Mouse (Mus musculus) gonadal fat pad, adult 2 months (tissue): ENCODE data around the gene Tns2. TPM values are rescaled to one million over a fixed set of nuclear protein-coding genes. Genes with fewer than 3 reads are reported as not detected.
"Not testable (repeated sequence)": the region's sequence is repeated elsewhere in the genome, so short reads cannot be mapped to it uniquely, and the experiment has no call there.

Source experiments
- DNase-seq: peaks from one replicate; pipeline ENCODE4 v3.0.0-alpha.2; 2012; ENCODE audit warnings: low read depth
- polyA plus RNA-seq: library from polyadenylated mRNA; depleted of rRNA; stranded (reverse); fragments of >200 nt; gene quantifications from 2 replicates; pipeline ENCODE4 v1.2.3, GENCODE M21; 2012; rRNA removed

The Tns2 gene
- 92.6 and 151 TPM in 2 replicates for polyA plus RNA-seq

DNA sequence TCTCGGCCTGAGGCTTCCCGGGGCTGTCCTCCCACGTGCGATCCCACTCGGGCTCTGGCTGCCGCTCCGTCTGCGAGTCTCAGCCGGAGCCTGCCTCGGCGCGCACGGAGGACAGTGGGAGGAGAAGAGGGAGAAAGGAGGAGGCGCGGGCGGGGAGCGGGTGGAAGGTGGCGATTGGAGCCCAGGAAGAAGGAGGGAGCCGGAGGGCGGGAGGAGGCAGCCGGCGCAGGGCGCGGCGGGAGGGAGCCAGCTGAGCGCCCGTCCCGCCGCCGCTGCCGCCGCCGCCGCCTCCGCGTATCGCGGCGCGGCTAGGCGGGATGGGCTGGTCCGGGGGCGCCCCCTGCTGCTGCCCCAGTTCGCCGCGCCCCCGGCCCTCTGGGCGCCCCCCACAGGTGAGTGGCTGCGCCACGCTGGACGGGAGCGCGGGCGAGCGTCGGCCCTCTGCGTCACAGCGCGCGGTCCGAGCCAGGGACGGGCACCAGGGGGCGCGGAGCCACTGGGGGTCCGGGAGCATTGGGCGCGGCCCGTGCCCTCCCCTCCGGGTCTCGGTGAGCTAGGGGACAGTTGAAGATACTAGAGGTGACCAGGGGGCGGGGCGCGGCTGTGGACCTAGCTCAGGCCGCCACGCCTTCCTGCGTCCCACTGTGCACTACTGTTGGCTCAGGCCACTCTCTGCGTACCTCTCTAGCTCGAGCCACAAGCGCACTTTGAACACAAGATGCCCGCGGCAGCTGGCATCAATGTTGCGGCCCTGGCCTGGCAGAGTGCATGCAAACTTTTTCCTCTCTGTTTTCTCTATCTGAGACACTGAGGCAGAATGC is at the start of gene Tns2:
Gene Tns2, plus strand, starts transcription at position 253 of the 821 bp plus-strand sequence.
- no peak for DNase-seq

DNA sequence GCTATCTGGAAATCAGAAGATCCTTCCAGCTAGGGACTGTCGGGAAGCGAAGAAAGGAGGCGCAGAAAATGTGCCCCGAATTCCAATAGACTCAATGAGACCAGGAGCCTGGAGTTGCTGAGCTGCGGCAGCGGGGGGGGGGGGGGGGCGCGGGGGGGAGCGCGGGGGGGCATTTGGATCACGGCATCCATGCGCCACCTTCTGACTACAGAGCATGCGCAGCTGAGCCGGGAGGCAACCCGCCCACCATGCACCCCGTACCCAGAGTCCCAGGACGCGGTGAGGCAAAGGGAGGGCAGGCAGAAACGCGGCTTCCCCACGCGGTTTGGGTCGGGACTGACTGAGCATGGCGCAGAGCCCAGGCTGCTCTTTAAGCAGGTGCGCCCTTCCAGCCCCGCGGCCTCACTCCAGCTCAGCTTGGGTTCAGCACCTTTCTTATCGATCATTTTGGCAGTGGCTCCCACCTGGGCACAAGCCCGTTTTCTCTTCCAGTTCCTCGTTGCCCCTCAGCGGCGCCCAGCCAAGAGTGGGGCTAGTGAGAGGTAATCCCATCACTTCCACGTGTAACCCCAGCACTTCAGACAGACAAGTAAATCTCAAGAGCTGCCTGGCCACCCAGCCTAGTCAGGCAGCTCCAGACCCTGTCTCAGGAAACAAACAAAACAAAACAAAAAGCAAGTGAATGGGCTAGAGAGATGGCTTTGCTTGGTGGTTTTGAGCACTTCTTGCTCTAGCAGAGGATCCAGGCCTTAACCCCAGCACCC is 48.1 kb upstream of the Tns2 start:
- no peak for DNase-seq

DNA sequence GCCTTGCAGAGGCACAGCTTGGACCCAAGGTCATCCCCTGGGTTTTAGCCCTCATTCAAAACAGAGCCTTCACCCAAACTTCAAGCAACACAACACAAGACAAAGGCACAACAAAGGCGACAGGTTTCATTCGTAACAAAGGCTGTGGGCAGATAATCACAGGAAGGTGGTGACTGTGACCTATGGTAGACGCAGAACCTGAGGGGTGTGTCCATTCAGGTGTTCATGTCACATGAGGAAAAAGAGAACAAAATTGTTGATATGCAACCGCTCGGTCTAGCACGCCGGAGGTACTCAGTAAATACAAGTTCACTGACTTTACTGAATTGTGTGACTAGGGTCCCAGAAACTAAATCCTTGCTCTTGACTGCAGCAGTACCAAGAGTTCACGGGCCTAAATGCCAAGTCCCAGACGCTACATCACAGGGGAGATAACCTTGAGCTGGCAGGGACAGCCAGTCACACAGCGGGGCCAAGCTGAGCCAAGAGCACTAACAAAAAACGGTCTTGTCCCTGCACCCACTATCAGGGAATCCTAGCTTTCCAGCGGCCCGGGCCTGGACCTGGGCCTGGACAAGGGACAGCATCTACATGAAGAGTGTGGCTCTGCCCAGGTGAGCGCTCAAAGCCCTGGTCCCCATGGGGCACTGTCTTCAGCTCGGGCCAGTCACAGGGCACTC is 43.6 kb upstream of the Tns2 start:
- DNase-seq: no peak

DNA sequence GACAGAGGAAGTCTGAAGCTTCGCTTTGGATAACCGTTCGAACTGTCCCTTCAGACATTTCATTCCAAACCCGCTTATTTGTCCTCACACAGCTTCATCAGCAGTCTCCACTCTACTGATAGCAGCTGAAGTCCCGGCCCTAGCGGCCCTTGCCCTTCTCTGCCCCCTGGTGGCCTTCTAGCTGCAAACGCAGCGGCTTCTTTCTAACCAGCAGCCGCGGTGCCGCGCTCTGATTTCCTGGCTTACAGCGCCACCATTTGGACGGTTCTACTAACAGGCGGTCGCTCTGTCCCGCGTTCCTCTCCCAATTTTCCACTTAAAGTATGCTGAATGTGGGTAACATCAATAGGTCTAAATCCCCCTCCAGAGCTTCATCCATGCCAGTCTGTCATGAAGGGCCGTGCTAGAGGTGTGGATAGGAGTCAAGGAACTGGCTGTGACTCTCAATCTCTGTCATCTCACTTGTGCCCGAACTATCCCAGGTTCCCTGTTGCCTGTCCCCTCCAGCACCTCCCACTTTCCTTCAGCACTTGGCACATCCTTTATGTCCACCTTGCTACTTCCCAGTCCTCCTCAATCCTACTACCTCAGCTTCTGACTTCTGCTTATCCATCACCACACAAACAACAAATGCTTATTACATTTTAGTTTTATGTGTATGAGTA is 34.4 kb upstream of the Tns2 start:
- no peak for DNase-seq

DNA sequence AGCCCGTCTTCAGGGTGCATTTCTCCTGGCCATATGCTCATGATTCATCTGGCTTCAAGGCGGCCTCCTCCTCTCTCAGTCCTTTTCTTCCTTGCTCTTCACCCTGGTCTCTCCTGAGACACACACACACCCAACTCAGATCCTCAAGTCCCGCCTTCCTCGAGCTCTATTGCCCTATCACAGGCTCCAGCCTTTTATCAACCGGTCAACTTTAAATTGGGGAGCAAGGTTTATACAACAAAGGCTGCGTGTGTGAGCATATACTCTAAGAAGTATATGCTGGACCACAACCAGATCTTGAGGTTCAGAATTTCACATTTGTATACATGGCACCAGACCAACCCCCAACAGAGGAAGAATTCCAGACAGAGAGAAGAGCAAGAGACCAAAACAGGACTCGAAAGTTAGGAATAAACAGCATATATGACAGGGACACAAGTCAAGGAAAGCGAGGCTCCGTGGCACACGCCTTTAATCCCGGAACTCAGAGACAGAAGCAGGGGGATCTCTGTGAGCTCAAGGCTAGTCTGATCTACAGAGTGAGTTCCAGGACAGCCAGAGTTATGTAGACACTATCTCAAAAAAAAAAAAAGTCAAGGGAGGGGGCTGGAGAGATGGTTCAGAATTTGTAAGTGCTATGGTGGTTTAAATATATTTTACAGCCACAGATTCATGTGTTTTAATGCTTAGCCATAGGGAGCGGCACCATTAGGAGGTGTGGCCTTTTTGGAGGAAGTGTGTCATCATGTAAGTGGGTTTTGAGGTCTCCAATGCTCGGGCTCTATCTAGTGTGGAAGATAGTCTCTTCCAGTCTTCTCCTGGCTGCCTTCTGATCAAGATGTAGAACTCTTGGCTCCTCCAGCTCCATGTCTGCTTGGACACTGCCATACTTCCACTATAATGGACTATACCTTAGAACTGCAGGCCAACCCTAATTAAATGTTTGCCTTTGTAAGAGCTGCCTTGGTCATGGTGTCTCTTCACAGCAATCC is 29.4 kb upstream of the Tns2 start:
- no peak for DNase-seq

DNA sequence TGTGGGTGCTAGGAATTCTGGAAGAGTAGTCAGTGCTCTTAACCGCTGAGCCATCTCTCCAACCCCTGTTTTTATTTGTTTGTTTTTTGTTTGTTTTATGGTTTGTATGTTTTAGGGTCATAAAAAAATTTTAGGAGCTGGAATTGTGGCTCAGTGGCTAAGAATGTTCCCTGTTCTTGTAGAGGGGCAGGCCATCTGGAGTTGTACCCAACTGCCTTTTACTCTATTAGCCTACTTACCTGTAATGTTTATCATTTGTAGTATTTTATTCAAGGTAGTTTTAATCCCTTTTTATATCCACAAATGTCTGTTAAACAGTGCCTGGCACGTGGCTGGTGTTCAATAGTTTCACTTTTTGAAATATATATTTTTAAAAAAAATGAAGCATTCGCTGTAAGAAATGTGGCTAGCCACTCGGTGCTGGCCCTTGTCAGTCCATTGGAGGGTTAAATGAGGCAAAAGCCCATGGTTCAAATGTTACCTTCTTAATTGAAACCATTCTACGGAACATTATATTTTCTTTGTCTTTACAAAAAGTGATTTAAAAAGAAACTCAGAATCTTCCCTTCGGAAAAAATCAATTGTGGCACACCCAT is 27.2 kb upstream of the Tns2 start:
- DNase-seq: no peak

DNA sequence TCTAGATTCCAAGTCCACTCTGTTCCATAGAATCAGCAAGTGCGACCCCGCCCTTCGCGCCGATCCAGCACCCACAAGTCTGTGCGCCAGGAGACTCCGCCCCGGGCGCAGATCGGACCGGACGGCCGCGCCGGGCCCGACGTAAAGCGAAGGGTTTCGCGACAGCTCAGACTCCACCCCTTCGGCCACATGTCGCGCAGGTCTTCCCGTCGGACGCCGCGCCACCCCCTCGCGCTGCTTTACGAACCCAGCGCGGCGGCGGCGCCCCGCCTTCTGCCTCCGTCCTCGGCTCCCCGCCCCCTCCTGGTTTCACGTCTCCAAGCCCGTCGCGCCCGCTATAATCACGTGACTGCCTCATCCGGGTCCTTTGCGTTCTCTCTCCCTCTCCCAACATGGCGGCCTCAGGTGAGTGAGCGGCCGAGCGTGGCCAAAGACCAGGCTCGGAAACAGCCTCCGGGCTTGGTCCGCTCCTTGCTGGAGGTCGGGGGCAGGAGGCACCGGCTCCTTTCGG is 26.6 kb upstream of the Tns2 start, which contains the start of gene Eif4b:
Gene Eif4b, plus strand, starts transcription at position 215 of the 511 bp plus-strand sequence.
- peak; percentile 70 for DNase-seq

DNA sequence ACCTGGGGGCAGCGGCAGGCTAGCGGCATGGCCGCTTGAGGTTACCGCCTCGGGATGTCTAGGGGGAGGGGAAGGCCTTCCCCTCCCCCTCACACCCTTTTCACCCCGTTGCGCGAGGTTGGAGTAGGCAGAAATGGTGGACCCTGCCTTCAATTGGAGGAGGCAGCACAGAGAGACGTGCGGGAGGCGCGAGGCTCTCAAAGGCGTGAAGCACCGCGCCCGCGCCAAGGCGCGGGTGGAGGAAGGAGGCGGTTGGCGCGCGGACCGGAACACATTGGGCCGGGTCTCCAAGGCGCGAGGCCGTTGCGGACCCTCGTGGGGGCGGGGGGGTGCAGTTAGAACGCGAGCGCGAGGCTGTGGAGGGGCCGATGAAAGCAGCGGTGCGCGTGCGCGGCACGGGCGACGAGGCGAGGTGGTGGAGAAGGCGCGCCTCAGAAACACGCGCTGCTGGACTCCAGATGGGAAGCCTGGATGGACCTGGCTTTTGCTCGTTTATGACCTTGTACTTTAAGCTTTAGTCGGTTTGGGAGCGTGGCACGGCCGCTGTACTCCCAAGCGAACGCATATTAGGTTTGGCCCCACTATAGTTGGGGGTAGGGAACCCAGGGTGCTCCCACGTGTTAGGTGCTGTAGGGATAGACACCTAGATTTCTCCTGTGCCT is 26.0 kb upstream of the Tns2 start:
- no peak for DNase-seq

DNA sequence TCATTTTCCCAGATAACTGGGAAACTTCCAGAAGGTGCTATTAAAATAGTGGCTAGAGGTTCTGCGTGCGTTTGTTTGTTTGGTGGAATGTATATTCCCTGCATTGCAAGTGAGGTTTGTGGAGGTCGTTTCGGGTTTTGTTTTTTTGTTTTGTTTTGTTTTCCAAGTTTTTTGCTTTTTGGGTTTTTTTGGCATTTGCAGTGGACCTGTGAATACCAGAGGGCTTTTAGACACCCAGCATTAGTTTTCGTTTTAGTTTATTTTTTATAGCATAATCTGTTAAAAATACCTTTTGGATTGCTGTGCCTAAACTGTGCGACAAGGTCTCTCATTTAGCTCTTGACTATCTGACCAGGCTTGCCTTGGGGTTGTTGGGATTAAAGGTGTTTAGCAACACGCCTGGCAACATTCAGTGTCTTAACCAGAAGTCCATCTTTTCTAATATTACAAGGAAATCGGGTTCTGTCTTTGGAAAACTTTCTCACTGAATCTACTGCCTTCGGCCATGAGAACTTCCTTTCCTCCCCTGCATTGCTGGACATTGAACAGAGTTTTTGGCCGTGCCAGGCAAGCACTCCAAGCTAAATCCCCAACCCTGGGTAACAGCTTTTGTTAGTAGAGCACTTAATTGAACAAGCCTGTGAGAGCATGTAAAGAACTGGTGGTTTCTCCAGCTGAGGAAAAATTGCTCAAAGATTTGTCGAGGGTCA is 25.2 kb upstream of the Tns2 start:
- DNase-seq: peak; percentile 56

DNA sequence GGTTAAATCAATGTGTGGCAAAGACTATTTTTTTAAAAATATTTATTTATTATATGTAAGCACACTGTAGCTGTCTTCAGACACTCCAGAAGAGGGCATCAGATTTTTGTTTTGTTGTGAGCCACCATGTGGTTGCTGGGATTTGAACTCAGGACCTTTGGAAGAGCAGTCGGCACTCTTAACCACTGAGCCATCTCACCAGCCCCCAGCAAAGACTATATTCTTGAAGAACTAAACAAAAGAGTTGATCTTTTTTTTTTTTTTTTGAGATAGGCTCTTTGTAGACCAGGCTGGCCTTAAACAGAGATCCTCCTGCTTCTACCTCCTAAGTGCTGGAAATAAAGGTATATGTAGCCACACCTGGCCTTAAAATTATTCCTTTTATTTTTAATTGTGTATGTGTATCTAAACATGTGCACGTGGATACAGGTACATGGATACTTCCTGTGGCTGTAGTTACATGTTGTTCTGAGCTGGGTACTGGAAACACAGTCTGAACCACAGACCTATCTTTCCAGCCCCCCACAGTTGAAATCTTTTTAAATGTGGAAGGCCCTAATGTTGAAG is 23.0 kb upstream of the Tns2 start:
- DNase-seq: no peak

DNA sequence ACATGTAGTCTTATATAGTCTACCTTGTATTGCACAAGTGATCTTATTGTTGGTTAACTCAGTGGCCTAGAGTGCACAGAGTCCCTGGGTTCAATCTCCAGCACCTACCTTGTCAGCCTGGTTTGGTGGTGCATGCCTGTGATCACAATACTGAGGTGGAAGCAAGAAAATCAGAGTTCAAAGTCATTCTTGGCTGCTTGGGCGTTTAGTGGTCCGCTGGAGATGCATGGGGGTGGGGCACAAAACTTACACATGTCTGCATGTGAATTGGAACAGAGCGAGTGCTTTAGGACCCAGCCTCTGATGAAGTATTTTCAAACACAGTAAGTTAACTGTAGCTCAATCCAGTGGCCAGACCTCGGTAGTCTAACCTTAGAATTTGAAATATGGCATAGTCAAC is 21.0 kb upstream of the Tns2 start:
- DNase-seq: no peak

DNA sequence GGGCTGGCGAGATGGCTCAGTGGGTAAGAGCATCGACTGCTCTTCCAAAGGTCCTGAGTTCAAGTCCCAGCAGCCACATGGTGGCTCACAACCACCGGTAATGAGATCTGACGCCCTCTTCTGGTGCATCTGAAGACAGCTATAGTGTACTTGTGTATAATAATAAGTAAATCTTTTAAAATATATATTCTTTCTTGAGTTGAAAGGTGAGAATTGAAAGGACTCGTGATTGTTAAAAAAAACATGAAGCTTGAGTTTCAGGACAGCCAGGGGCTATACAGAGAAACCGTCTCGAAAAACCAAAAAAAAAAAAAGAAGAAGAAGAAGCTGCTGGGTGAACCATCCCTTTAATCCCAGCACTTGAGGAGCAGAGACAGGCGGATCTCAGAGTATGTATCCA is 20.3 kb upstream of the Tns2 start:
- not testable (repeated sequence) for DNase-seq

DNA sequence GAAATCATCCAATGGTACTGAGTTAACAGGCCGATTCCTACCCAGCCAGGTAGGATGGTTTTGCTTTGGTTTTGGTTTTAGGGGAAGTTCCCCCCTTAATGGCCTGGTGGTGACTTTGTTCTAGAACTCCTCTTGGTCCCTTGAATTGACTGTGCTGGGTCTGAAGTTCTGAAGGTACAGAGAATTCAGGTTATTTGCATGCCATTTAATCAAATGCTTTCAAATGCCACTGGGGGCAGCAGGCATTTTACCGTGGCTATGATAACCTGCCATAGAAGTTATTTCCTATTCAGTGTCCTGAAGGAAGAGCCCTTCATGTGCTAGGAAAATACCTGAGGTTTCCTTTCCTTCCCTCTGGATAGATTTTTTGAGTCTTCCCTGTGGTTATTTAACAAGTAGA is 19.8 kb upstream of the Tns2 start:
- no peak for DNase-seq

DNA sequence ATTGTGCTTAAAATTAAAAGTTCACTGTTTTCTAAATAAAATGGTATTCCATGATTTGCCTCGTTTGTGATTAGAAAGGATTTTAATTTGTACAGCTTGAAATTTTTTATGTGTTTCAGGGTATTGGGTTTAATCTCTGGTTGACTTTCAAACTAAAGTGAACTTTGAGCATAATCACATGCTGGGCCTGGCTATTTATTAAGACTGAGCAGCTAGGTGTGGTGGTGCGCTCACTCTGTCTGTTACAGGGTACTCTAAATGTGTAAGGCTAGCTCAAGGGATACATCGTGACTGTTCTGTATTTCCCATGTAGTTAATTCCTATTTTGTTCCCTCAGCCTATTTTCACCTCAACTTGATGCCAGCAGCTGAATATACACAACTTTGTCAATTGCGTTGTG is 18.1 kb upstream of the Tns2 start:
- no peak for DNase-seq

DNA sequence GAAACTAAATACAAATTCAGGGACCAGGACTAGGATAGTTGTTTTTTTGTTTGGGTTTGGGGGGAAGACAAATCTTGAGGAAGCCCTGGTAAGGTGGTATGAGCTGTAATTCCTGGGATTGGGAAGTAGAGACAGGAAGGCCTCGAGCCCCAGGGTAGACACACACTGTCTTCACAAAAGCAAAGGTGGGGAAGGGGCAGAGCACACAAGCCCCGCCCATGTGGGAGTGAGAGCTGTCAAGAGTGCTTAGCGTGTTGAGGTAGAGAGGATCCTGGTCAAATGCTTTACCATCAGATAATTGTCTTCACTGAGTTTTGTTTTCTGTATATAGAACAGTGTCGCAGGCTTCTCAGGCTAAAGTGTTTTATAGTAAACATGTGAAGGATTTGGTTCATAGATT is 17.2 kb upstream of the Tns2 start:
- no peak for DNase-seq

DNA sequence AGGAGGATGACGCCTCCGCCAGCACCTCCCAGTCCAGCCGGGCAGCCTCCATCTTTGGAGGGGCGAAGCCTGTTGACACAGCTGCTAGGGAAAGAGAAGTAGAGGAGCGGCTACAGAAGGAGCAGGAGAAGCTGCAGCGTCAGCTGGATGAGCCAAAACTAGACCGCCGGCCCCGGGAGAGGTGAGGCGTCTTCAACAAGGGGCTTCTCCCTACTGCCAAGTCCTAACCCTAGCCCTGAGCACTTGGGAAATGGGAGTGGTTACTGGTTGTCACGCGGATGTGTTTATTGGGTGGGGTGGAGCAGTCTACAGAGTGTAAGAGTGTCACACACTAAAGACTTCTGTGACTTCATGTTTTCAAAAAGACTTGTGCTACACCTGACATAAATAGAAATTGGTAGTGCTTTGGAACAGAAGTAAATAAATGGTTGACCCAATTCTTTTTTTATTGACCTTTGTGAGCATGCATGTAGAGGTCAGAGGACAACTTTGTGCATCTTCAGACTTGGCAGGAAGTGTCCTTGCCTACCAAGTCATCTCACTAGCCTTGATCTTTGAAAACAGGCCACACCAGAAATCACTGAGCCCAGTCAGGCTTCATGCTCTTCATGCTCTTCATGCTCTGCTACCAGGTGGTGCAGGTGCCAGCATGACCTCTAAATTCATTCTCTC is 10.2 kb upstream of the Tns2 start:
- no peak for DNase-seq

DNA sequence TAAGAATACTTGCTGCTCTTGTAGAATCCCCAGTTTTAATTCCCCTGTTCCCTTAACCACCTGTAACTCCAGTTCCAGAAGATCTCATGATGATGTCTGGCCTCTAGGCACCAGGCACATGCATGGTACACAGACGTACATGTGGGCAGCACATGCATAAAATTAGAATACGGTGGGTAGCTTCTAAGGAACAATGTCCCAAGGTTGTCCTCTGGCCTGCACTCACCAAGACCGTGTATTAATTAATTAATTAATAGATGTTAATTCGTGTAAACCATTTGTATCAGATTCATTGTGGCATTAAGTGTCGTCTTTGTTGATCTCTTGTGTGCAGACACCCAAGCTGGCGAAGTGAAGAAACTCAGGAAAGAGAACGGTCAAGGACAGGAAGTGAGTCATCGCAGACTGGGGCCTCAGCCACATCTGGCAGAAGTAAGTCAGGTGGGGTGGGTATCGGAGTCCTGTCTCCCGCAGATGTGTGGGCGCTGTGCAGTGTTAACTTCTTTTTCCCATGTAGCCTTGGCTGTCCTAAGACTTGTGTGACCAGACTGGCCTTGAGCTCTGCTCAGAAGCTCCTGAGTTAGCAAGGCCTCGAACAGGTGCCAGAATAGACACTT is 9.0 kb upstream of the Tns2 start:
- no peak for DNase-seq

DNA sequence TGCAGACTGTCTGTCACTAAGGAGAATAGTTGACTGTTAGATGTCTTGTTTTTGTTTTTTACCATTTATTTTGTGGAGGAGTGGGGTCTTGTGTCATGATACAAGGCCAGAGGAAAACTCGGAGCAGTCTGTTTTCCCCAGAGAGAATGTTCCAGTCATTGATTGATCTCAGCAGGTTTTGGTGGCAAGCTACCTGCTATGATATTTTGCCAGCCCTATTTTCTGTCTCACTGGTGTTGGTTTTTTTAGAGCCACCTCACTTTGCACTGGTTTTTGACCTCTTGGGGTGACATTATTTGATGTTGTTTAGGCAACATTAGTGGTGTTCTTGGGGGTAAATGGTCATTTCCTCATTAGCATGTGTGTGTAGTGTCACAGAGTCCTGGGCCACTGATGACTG is 8.5 kb upstream of the Tns2 start:
- no peak for DNase-seq
